Mouse (Mus musculus): ENCODE measurements around the gene Dctn2.

GRCm38 (mm10) chr10:127255625-127256345 is 10.4 kb upstream of the Dctn2 start:
- TF ChIP-seq CTCF (IDR thresholded peaks at IDR 0.05; ENCODE audit: low read depth, low read length), result no peak
- TF ChIP-seq POLR2A (IDR thresholded peaks at IDR 0.05; ENCODE audit: extremely low read depth, insufficient read depth, low read length), result no peak

All from liver, adult 2 months (tissue).